Mouse (Mus musculus) C2C12 (cell line): ENCODE measurements around the gene Snx30.

Source experiments
- CTCF ChIP-seq: IDR thresholded peaks from one replicate; pipeline ENCODE4 v1.5.1; 2011; ENCODE audit not compliant: control insufficient read depth, insufficient read depth, insufficient read length
- MAX ChIP-seq: IDR thresholded peaks from one replicate; pipeline ENCODE4 v1.6.1; 2011; ENCODE audit warnings: mild to moderate bottlenecking, control low read depth
- MYOG ChIP-seq: IDR thresholded peaks from one replicate; pipeline ENCODE4 v1.6.1; 2011; ENCODE audit not compliant: control insufficient read depth, insufficient read length; ENCODE audit errors: extremely low read depth
- USF1 ChIP-seq: IDR thresholded peaks from one replicate; pipeline ENCODE4 v1.6.1; 2011; ENCODE audit warnings: low read depth, mild to moderate bottlenecking, control low read depth, moderate library complexity

DNA sequence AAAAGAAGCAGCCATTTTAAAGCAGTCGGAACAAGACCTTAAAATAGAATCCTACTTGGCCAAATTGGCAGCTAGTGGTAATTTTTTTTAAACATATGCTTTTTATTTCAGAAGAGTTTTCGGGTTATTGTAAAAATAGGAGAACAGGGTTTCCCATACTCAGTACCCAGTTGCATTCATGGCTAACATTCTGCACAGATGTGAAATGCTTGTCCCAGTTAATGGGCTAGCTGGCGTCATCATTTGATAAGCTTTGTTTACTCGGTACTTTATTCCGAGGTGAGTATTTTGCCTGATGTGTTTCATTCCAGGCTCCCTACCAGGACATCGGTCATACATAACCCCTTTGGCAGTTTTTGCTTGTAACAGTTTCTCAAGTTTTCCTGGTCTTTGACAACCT, 64.8 kb downstream of the Snx30 start:
- TF ChIP-seq USF1 (no peak), CTCF (no peak), MAX (no peak), MYOG (no peak)
